Mouse (Mus musculus) heart, embryonic 10.5 days (tissue): Measurements from ENCODE around the gene H2-T22. TPM values are rescaled to one million over a fixed set of nuclear protein-coding genes. Genes with fewer than 3 reads are reported as not detected.

Experiments
- polyA plus RNA-seq: library from polyadenylated mRNA; unstranded; fragments of >200 nt; fragmentation: Nextera tagmentation; extraction: Ambion mirVana; gene quantifications from 2 replicates; pipeline ENCODE4 v1.2.1, GENCODE M21; 2016

The H2-T22 gene
- polyA plus RNA-seq, 1 experiment from 2014 or later: 7.2 TPM

Other genes starting within 250 kb of the H2-T22 start
- gene Ier3, start 221.1 kb downstream of the H2-T22 start, polyA plus RNA-seq: 13.2 and 16.8 TPM in 2 replicates
- 66.2 and 71.7 TPM in 2 replicates for gene Flot1, start 219.5 kb downstream of the H2-T22 start, polyA plus RNA-seq
- 911 and 1,091 TPM in 2 replicates for gene Tubb5, start 204.4 kb downstream of the H2-T22 start, polyA plus RNA-seq
- gene Mdc1, start 201.2 kb downstream of the H2-T22 start, polyA plus RNA-seq: 25.3 and 29.1 TPM in 2 replicates
- 56.5 and 58.3 TPM in 2 replicates for gene Nrm, start 181.4 kb downstream of the H2-T22 start, polyA plus RNA-seq
- gene Ppp1r18, start 177.2 kb downstream of the H2-T22 start, polyA plus RNA-seq: 19.9 and 22.2 TPM in 2 replicates
- 34.8 and 44.5 TPM in 2 replicates for gene Dhx16, start 162.9 kb downstream of the H2-T22 start, polyA plus RNA-seq
- 23.8 and 26.7 TPM in 2 replicates for gene 2310061I04Rik, start 145.3 kb downstream of the H2-T22 start, polyA plus RNA-seq
- gene Atat1, start 132.7 kb downstream of the H2-T22 start, polyA plus RNA-seq: 59.4 and 78.6 TPM in 2 replicates
- gene Mrps18b, start 126.4 kb downstream of the H2-T22 start, polyA plus RNA-seq: 99.5 and 111 TPM in 2 replicates
- gene Ppp1r10, start 126.3 kb downstream of the H2-T22 start, polyA plus RNA-seq: 37.6 and 45.2 TPM in 2 replicates
- gene Abcf1, start 73.0 kb downstream of the H2-T22 start, polyA plus RNA-seq: 81.6 and 81.8 TPM in 2 replicates
- gene Gnl1, start 62.9 kb downstream of the H2-T22 start, polyA plus RNA-seq: 47.2 and 49.8 TPM in 2 replicates
- 21.9 and 30.5 TPM in 2 replicates for gene Prr3, start 62.5 kb downstream of the H2-T22 start, polyA plus RNA-seq
- gene H2-T24, start 22.2 kb downstream of the H2-T22 start, polyA plus RNA-seq: 2.5 and 2.6 TPM in 2 replicates
- 1.2 and 3.4 TPM in 2 replicates for gene H2-T23, start 9.9 kb downstream of the H2-T22 start, polyA plus RNA-seq
- not detected in 2 replicates for gene Gm6034, start 214 bp upstream of the H2-T22 start, polyA plus RNA-seq
- not detected in 2 replicates for gene Gm11127, start 15.6 kb upstream of the H2-T22 start, polyA plus RNA-seq
- gene Gm19684, start 78.9 kb upstream of the H2-T22 start, polyA plus RNA-seq: not detected in 2 replicates
- gene Gm7030, start 86.7 kb upstream of the H2-T22 start, polyA plus RNA-seq: not detected in 2 replicates
- gene Gm8909, start 125.8 kb upstream of the H2-T22 start, polyA plus RNA-seq: 0.40 TPM in 1 of 2 replicates, not detected in the other
- not detected in 2 replicates for gene H2-T3, start 147.5 kb upstream of the H2-T22 start, polyA plus RNA-seq
- 106 and 108 TPM in 2 replicates for gene Rpp21, start 215.3 kb upstream of the H2-T22 start, polyA plus RNA-seq
- gene Trim39, start 229.5 kb upstream of the H2-T22 start, polyA plus RNA-seq: 11.7 and 13.7 TPM in 2 replicates
- not detected in 2 replicates for gene H2-M10.2, start 243.7 kb upstream of the H2-T22 start, polyA plus RNA-seq